Mouse (Mus musculus) MN1 (cell line): ENCODE data around the gene Magee1.
A peak's percentile ranks its signal among the peaks of the same experiment; 100 is the strongest.
"Not testable (repeated sequence)": the region's sequence is repeated elsewhere in the genome, so short reads cannot be mapped to it uniquely, and the experiment has no call there.

Experiments used
- DNase-seq: peaks from one replicate; pipeline ENCODE4 v3.0.0-alpha.2; 2016; ENCODE audit warnings: low spot score

Magee1 gene

DNA sequence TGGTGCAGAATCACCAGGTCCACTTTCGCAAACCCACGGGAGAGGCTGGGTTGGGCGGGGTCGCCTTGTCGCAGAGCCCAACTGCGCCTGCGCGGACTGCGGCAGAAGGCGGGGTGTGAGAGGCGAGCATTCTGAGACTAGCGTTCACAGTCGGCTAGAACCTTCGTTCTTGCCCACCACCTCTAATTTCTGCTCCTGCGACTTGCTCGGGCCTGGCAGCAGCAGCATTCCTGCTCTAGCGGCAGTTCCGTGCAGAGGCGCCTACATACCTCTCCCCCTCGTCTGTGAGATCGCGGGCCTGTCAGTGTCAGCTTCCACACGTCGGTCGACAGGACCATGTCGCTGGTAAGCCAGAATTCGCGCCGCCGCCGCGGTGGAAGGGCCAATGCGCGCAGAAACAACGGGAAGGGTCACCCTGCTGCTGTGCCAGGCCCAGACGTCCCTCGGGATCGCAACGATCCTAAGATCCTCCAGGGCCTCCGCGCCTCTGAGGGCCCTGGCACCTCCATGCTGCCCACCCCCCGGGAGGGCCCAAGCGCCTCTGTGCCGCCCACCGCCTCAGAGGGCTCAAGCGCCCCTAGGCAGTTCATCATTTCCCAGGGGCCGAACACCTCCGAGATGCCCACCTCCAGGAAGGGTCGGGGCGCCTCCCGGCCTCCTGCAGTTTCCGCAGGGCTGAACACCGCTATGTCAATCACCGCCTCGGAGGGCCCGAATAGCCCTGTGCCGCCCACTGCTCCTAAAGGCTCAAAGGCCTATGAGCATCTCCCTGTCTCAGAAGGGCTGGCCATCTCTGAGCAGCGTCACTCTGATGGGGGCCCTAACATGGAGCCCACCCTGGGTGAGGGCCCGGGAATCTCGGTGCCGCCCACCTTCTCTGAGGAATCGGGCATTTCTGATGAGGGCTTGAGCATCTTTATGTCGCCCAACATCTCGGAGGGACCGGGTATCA lies at the start of gene Magee1:
Gene Magee1 (plus strand): TSS at position 104 of the 952 bp plus-strand sequence.
- peak; percentile 55 for DNase-seq

DNA sequence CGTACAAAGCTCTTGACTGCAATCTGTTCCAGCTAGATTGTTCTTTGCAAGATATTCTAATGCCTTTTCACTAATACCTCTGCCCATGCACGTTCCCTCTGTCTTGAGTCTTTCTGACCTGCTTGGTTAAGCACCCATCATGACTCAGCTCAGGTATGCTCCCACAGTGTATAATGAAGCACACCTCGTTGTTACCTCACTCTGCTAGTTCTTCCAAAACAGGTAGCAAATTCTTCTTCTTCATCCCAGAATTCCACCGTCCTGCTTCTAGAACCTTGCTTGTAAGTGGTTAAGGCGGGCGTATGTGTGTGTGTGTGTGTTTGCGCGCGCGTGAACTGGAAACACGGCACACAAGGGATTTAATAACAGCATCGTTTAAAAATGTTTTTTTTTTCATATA lies 41.0 kb upstream of the Magee1 start:
- DNase-seq: no peak

DNA sequence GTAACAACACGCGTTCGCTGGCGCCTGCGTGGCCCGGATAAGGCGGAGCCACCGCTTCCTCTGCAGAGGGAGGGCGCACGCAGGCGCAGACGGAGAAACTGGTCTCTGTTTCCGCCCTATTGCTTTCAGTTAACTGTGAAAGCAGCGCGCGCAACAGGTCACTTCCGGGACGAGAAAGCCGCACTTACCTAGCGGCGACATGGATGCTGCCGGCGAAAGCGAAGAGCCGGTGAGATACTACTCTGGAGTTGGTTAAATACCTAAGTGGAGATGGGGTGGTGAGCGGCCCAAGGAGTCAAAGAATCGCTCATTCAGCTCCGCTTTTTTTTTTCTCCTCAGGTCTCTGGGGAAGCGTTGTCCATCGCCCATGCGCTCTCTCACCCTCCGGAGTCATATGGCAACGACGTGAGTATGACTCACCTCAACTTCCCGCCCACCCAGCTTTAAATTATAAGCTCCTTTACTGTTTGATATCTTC lies 40.5 kb upstream of the Magee1 start, which contains the start of gene Pbdc1:
Gene Pbdc1 (plus strand): TSS at position 142 of the 478 bp plus-strand sequence.
- DNase-seq: peak; percentile 90

DNA sequence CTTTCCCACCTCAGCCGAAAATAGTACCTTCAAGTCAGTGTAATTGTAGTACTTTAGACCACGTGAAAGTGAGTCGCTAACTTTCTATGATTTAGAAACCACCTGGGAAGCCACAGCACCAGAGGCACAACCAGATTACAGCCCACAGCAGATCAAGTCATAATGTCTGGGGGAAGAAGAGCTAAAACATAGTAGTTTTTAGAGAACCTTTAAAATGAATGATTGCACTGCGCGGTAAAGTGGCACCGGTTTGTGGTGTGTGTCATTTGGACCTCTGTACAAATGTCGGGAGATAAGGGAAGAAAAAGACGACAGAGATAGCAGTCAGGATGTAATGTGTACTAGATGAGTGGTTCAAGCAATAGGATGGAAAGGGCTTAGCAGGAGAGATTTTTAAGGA lies 40.1 kb upstream of the Magee1 start:
- DNase-seq: no peak

DNA sequence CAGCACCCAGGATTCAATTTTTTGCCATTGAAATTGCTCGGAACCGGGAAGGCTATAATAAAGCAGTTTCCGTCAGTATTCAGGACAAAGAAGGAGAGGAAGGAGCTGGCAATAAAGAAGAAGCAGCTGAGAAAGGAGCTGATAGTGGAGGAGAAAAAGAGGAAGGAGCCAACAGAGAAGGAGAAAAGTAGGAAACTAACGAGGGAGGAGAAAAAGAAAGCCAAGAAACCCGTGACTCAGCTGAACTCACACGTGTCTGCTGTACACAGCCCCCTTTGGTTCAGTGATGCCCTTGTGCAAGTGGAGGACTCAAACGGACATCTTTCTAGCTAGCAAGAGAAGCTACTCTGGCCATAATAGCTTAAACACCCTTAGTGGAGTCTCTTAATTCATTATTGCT lies 37.2 kb upstream of the Magee1 start:
- not testable (repeated sequence) for DNase-seq

DNA sequence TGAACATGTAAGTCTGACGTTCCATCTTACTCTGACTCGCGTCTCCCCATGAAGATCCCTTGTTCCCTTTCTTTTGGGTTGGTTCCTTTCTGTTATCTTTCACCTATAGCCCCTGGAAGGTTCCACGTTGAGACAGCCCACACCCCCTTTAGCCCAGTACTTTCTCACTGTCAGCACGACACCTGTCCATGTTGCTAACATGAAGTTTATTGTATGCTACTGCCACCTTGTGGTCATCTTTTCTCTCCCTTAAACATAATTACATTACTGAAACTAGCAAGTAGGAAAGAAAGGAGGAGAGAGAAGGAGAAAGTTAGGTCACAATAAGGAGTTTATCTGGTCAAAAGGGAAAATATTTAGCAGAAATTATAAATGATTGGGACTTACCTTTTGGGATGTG lies 16.0 kb upstream of the Magee1 start:
- DNase-seq: peak; percentile 44

DNA sequence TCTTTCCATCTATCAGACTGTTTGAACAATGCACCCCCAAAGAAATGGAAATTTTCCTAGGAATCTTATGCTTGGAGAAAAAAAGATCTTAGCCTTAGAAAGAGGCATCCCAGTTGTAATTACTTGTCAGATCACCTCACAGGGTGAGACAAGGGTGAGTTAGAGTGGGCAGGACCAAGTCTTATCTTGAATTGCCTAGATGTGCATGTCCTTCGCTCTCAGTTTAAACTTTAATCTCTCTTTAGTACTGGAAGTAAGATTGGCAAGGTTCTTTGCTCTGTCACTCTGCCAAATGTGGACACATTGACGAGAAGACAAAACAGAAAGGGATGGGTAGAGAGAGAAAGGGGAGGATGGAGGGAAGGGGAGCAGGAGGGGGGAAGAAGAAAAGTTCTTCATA lies 5.2 kb upstream of the Magee1 start:
- DNase-seq: no peak

DNA sequence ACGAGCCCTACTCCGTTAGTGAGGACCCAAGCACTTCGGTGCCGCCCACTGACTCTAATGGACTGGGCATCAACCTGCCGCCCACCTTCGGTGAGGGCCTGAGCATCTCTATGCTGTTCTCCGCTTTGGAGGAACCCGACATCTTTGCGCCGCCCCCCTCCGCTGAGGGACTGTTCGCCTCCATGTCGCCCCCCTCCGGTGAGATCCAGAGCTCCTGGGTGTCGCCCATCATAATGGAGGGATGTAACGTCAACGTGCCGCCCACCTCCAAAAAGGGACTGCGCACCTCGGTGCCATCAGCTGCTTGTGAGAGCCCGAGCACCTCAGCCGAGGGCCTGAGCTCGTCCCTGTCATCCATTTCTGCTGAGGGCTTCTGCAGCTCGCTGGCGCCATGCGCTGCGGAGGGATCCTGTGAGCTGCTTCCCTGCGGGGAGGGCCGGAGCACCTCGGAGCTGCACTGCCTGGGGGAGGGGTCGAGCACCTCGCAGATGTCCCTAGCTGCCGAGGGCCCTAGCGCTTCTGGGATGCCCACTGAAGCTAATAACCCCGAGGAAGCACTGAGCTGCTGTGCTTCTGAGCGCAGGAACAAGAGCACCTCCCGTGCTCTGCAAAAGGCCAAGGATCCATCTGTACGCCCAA lies 1.2 kb downstream of the Magee1 start:
- peak; percentile 26 for DNase-seq

DNA sequence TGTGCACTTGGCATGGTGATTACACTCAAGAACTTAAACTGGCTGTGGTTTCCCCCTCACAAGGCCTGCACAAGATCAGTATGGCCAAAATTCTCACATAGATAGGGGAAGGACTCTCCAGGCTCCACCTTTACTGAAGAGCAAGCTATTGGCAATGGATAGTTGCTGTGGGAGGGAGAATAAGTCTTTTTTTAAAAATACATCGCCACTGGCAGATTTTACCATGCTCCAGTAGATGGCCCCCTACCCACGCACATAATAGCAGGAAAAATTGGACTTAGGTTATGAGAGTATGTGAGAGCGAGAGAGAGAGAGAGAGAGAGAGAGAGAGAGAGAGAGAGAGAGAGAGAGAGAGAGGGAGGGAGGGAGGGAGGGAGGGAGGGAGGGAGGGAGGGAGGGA lies 4.7 kb downstream of the Magee1 start:
- DNase-seq: peak; percentile 14

DNA sequence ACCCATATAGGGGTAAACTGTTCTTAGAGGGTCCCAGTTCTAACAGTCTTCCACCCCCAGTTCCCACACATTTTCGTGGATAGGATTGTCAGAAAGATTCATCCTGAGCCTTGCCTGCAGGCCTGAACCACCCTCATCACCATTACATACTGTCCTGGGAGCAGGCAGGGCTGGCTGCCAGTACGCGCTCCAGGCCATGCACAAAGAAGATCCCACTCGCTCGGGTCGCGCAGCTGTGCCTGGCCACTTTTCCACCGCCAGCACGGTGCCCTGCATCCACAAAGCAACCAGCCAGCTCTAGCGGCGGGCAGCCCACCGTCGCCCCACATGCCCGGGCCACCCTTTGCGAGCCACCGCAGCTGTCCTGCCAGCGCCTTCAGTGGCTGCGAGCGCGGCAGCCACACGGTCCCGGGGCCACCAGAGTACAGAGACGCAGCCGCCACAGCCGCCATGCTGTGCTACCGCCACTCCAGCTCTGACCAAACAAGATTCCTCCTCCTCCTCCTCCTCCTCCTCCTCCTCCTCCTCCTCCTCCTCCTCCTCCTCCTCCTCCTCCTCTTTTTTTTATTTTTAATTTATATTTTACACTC lies 31.8 kb downstream of the Magee1 start:
- DNase-seq: no peak

DNA sequence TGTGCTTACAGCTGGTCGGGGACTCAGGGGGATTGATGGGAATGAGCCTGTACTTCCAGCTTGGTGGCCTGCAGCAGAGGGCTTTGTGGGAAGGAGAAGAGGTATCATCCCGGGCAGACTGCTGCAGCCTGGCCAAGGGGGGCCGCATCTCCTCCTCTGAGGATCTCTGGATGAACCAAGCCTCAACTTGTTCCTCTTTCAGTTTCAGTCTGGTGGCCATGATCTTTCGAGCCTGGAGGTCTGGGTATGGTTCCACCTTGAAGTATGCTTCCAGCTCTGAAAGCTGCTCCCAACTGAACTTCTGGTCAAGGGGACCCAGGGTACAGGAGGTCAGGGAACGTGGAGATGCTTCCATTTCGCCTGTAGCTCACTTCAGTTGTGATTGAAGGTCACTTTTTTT lies 44.8 kb downstream of the Magee1 start:
- not testable (repeated sequence) for DNase-seq

DNA sequence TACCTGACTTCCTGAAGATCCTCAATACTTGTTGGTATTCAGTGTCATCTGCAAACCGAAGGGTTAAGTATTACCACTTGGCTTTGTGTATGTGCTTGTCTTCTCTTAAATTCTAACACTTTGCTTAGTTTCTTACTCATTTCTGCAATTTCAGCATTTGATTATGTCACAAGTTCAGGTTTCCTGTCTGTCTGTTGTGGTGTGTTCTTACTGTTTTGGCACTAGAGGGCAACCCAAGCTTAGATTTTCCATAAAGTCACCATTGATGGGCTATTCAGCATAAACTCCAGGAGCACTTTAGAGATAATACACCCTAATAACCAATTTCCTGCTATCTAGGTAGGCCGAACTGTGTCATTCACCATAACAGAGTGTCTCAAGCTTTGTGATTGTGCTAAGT lies 47.0 kb downstream of the Magee1 start:
- peak; percentile 6 for DNase-seq
